Mouse (Mus musculus): ENCODE data around the gene Spo11. TPM values are rescaled to one million over a fixed set of nuclear protein-coding genes. Genes with fewer than 3 reads are reported as not detected.

The Spo11 gene
- total RNA-seq, 2 experiments from 2014 or later, result 1.0 TPM; not detected in 1

- ATAC-seq (ENCODE audit: poor library complexity, severe bottlenecking), result peak; percentile 41
Observed at GRCm38 (mm10) chr2:173000285-173000652, 22.8 kb downstream of the Spo11 start.

- no peak; the same call in 1 of the 2 replicates for ATAC-seq (ENCODE audit: poor library complexity, severe bottlenecking)
Observed at GRCm38 (mm10) chr2:173000921-173001320, 23.4 kb downstream of the Spo11 start.

DNA sequence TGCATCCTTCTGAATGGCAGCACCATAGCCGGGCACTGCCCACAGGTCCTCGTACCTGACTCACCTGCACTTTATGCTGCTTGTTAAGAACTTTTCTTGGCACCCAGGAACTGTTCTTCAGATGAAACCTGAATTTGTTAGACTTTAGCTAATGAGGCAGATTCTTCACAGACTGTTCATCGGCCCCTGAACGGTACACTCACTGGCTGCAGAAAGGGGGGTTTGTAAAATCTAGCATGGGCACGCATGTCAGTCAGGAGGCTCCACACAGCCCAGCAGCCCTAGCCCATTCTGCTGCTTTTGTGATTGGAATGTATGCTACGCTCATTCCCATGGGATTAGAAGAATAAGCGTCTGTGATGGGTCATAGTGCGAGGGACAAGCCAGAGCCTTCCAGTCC, 26.2 kb downstream of the Spo11 start:
- no peak for ATAC-seq (ENCODE audit: poor library complexity, severe bottlenecking)

DNA sequence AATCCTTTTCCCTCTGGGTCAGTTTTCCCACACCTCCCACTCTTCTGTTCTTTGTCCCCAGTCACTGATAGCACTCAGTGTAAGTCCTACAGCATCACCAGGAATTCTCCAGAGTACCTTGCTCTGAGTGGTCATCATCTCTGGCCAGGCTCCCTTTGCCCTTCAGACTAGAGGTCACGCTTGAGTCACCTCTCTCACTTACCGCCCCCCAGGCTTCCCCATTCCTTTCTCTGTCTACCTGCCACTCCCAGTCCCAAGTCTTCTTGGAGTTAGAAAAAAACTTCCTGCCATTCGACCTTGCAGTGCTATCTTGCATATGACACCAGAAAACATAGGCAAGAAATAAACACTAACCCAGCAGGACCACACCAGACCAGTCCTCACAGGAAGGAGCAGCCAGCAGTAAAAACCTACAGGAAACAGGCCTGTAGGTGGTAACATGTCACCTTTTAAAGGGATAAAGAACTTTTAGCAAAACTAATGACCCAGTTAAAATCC, 32.8 kb downstream of the Spo11 start:
- no peak for ATAC-seq (ENCODE audit: poor library complexity, severe bottlenecking)

- no peak for ATAC-seq (ENCODE audit: poor library complexity, severe bottlenecking)
Observed at GRCm38 (mm10) chr2:173011440-173011839, 33.9 kb downstream of the Spo11 start.

DNA sequence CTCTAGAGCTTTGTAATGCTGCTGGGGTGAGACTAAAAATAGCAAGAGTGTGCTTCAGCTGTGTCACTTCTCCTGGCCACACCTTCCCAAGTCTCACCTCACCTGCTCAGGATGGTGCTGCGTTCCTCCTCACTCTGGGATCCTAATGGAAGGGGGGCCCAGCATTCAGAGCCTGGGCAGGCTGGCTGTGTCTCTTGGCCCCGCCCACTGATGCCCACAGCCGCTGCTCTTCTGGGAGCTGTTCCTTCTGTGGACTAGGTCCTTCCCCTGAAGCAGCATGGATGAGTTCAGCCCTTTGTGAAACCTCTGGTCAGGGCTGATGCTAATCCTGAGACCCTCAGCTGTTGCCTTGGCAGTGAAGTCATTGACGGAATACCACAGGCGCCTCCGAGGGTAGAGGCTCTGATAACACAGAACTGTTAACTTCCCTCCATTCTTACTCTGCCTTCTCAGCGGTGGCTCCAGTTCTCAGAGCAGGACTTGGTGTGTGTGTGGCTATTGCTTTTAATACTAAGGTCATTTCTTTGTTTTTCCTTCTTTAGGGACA, 37.3 kb downstream of the Spo11 start:
- ATAC-seq (ENCODE audit: poor library complexity, severe bottlenecking), result no peak

- ATAC-seq (ENCODE audit: poor library complexity, severe bottlenecking), result peak; percentile 43
Observed at GRCm38 (mm10) chr2:173017940-173018339, 40.4 kb downstream of the Spo11 start.

DNA sequence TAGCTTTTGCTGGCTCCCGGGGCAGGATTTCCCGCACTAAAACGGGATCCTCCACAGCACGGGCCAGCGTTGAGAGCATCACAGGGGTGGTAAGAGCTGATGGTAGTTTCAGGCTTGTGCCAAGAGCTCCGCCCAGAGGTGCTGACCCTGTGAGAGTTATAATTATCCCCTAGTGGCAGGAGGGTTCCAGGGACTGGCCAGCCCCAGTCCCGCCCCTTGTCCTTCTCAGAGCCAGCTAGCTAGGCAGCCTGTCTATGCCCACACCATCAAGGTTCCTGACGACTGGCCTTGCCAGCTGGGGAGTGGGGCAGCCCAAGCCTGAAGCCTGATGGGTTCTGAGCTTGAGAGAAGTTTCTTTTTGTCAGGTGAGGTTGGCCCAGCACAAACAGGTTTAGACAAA, 41.1 kb downstream of the Spo11 start:
- peak; percentile 16 for ATAC-seq (ENCODE audit: poor library complexity, severe bottlenecking)

GRCm38 (mm10) chr2:173019322-173019721, 41.8 kb downstream of the Spo11 start:
- ATAC-seq (ENCODE audit: poor library complexity, severe bottlenecking), result no peak

DNA sequence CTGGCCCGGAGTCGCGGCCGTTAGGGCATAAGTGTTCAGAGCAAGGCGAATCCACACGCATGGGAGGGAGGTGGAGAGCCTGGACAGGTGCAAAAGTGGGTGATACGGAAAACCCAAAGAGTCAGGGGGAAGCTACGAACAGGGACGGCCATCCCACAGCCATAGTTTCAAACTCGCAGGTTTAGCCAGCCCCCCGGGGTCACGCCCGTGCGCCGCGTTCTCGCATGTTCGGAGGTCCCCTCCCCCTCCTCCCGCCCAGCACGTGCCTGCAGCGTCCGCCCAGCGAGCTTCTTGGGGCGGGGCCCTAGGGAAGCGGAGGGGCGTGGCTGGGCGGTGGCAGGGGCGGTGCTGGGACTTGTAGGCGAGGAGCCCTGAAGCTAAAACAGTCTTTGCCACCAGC, 42.3 kb downstream of the Spo11 start:
- peak; percentile 62 for ATAC-seq (ENCODE audit: poor library complexity, severe bottlenecking)

- no peak for ATAC-seq (ENCODE audit: poor library complexity, severe bottlenecking)
Observed at GRCm38 (mm10) chr2:173020430-173020829, 42.9 kb downstream of the Spo11 start, which contains the start of gene Rbm38. Gene Rbm38 (plus strand): TSS chr2:173020498.

DNA sequence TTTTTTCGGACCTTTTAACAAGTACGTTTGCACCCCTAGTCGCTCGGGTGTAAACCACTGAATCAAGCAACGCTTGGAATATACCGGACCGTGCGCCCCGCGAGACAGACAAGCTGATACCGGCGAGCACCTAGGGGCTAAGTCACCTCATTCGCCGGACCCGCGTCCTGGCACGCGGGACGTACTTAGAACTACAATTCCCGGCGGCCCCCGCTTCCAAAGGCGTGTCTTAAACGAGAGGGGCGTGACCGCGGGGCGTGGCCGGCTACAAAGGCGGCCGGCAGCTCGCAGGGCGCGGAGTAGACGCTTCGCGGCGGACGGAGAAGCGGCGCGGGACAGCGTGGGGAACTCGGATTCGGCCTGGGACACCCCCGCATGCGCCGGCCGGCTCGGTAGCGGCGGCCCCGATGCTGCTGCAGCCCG, 44.1 kb downstream of the Spo11 start:
- ATAC-seq (ENCODE audit: poor library complexity, severe bottlenecking), result peak; percentile 56

GRCm38 (mm10) chr2:173022056-173022681, 44.7 kb downstream of the Spo11 start:
- 0 out of 2 replicates have a peak, but pooled peaks have one; percentile 0 for ATAC-seq (ENCODE audit: poor library complexity, severe bottlenecking)

GRCm38 (mm10) chr2:173022813-173023212, 45.3 kb downstream of the Spo11 start:
- no peak for ATAC-seq (ENCODE audit: poor library complexity, severe bottlenecking)

- ATAC-seq (ENCODE audit: poor library complexity, severe bottlenecking), result no peak
Observed at GRCm38 (mm10) chr2:173023371-173023851, 45.9 kb downstream of the Spo11 start.

DNA sequence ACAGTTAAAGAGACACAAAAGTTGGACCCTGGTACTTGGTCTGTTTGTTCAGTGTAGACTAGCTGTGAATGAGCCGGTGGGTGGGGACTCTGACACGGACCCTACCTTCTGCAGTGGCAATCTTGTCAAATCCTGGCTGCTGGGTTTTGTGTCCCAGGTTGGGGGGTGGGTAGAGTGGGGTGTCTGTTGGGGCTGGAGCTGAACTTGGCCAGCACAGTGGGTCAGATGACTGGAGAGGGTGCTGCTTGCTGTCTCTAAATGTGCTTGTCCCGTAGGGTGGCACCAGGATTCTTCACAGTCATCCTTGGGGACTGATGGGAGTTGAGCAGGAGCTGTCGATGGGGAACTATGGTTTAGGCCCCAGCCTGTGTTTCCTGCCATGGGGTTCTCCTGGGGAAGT, 46.5 kb downstream of the Spo11 start:
- ATAC-seq (ENCODE audit: poor library complexity, severe bottlenecking), result no peak

DNA sequence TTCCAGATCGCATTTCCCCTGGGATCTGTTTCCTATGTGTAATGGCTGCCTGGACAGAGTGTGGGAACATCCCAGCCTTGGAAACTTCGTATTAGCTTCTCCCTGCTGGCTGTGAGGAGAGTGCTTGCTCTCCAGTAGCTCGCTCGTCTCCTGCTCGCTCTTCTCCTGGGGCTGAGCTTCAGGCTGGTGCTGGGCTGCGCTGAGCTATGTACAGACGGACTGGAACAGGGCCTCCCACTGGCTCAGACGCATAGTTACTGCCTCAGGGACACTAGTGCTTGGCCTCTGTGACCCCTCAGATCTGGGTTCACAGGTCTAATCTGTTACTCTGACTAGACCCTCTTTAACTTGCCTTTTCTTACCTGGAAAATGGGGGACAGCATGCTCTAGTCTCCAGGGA, 46.9 kb downstream of the Spo11 start:
- ATAC-seq (ENCODE audit: poor library complexity, severe bottlenecking), result no peak

- ATAC-seq (ENCODE audit: poor library complexity, severe bottlenecking), result no peak
Observed at GRCm38 (mm10) chr2:173024938-173025337, 47.4 kb downstream of the Spo11 start.

GRCm38 (mm10) chr2:173026286-173026685, 48.8 kb downstream of the Spo11 start:
- no peak for ATAC-seq (ENCODE audit: poor library complexity, severe bottlenecking)

- peak; percentile 9; the same call in 1 of the 2 replicates for ATAC-seq (ENCODE audit: poor library complexity, severe bottlenecking)
Observed at GRCm38 (mm10) chr2:173026688-173027131, 49.2 kb downstream of the Spo11 start.

DNA sequence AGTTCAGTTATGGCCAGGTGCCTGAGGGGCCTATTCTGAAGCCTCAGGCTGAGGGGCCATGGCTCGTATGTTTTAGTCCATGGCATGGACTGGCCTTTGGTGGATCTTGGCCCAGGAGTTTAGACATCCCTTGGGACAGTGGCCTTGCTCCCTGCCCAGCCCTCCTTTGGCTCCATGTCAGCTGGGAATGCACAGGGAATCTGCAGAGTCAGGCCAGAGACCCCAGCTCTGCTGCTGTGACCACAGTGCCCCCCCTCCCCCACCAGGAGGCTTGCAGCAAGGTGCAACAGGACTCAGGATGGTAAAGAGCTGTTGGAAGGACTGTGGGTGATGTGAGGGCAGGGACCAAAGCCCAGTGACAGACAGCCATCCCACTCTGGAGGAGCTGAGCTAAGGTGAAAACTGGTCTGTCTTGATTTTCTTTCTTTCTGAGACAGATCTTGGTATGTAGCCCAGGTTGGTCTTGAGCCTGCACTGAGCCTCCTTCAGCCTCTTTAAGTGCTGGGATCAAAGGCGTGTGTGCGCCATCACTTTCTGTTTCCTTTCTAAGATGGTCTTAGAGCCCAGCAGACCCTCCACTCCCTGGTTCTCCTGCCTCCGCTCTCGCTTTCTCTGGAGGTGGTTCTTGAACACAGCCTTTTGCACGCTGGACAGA, 49.8 kb downstream of the Spo11 start:
- no peak for ATAC-seq (ENCODE audit: poor library complexity, severe bottlenecking)
